Mouse (Mus musculus) C2C12 (cell line): Measurements from ENCODE around the gene Pbx4.

Experiments
- CEBPB ChIP-seq: IDR thresholded peaks from one replicate; pipeline ENCODE4 v1.6.1; 2011; ENCODE audit warnings: low read depth, mild to moderate bottlenecking, control low read depth, moderate library complexity
- CTCF ChIP-seq: IDR thresholded peaks from one replicate; pipeline ENCODE4 v1.5.1; 2011; ENCODE audit not compliant: control insufficient read depth, insufficient read depth, insufficient read length
- MYOG ChIP-seq: IDR thresholded peaks from one replicate; pipeline ENCODE4 v1.6.1; 2011; ENCODE audit not compliant: control insufficient read depth, insufficient read length; ENCODE audit errors: extremely low read depth

DNA sequence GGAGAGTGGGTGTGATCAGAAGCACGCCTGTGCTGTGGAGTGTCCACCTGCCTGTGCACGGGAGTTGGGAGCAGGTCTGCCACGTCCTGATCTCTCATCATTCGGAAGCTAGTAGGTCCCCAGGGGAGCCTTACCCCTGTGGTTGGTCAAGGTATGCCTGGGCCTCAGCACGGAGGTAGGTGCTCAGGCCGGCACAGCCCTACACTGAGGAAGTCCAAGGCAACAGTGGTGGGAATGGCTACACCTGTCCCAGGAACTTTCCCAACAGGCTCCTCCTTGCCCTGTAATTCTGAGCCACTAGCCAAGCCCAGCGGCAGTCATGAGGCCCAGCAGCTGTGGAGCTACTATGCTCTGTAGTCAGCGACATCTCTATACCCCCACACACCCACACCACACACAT lies 47.4 kb downstream of the Pbx4 start:
- TF ChIP-seq CEBPB = no peak
- TF ChIP-seq CTCF = no peak
- TF ChIP-seq MYOG = no peak
